Mouse (Mus musculus) thymus, adult 18-20 months (tissue): ENCODE results near the gene Zfp260.
A peak's percentile ranks its signal among the peaks of the same experiment; 100 is the strongest.

Experiments
- DNase-seq, 2 experiments: peaks; one replicate each; pipeline ENCODE4 v3.0.0; 2022; ENCODE audit warnings: mixed read lengths in 2 of 2

The Zfp260 gene

DNA sequence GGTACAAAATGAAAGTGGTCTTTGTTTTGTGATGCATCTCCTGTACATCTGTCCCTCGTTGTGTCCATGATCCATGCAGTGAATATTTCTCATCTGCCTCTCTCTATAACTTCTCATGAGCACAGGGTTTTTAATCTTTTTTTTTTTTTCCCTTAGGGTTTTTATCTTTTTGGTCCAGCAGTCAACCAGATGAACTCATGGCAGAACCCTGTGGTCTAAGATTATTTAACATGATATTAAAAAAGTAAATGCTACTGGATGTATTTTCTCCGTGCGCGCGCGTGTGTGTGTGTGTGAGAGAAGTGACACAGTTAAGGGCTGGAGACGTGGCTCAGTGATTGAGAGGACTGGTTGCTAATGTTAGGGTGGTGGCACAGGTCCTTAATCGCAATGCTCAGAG is 35.3 kb downstream of the Zfp260 start:
- DNase-seq = no peak

DNA sequence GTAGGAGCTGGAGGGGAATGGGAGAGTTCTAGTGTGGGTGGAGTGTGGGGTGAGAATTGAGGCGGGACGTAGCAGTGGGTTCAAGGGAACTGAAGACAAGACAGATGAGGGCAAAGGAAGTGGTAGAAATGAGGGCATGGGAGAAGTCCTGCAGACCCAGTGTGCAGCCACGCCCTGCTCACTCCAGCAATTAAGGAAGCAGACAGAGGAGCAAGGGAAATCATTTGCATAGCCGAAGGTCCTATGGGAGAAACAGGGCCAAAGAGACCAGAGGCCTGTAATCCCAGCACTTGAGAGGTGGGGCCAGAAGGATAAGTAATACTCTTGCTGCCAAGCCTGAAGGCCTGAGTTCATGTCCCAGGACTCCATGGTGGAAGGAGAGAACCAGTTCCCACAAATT is 37.8 kb downstream of the Zfp260 start:
- no peak for DNase-seq

DNA sequence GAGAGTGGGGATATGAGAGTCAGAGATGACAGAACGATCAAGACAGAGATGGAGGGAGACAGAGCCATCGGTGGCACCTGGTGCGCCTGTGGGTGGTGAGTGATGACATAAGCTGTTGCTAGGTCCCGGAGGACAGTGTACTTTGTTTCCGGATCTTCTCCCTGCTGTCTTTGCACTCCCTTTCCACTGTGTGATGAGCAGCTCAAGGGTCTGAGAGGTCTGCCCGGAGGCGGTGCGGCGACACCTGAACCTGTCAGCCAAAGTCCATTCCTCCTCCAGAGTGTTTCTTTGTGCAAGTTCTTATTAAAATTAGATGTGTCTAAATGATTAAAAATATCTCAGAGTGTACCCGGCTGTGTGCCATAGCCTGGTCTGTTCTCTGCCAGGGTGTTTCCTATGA is 42.2 kb downstream of the Zfp260 start:
- no peak for DNase-seq

DNA sequence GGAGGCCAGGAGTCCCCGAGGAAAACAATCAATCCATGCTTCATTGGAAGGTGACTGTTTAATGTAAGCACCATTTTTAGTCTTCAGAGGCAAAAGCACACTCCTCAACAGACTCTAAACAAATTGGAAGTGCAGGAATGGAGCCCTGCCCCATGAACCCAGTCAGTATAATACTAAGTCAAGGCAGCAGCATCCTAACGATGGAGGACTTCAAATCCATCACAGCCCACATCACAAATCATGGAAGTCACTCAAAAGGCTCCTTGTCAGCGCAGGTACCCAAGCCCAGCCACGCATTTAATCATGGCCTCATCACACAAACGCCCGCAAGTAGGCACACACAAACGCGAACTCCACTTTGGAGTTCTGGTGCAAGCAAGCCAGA is 48.6 kb downstream of the Zfp260 start:
- DNase-seq = no peak

DNA sequence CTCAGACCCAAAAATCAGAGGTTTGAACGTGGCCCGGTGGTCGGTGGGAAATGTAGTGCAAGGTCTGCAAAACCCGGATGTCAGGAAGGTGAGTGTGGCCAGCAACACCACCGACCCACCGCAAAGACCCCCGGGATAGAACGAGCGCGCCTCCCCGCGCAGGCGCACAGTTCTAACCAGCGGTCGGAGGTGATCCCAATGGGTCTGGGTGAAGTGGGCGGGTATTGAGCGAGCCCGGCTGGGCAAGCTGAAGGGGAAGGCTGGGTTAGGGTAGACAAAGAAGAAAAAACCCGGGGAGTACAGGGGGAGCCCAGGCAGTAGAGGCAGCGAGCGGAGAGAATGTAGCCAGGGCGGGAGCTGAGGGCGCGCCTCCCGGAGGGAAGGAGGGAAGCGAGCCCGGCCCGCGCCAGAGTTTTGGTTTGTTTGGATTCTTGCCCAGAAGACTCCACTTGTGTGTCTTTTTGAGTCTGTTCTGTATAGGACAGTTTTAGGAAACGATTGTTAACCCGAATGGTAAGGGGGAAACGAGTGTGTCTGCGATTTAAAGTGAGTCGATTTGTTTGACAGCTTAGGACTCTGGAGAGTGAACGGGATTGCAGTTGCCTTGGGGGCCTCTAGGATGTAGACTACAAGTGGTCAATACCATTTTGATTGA is 49.1 kb downstream of the Zfp260 start:
- peak; percentile 43 to 50 for DNase-seq

DNA sequence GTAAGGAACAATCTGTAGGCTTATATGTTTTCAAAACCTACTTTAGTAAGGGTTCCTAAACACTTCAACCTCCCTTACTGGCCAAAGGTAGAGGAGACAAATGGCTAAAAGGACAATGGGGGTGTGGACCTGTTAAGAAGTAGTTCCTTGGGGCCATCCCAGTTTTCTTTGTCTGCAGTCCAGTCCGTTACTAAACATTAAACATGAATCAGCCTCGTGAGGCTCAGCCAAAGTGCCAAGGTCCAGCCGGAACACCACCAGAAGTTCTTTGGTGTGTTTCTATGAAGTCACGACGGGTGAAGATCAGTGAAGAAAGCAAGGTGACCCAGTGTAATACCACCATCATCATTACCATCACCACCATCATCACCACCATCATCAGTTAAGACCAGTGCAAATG is 52.4 kb downstream of the Zfp260 start:
- DNase-seq = no peak

DNA sequence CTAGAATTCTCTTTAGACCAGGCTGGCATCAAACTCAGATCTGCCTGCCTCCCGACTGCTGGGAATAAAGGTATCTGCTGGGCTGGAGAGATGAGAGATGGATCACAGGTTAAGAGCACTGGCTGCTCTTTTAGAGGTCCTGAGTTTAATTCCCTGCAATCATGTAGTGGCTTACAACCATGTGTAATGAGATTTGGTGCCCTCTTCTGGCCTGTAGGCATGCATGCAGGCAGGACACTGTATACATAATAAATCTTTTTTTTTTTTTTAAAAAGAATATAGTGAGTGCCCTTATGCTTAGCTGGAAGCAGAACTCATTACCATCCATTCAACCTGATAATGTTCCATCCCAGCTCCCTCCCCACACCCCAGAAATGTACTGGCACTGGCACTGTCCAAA is 59.5 kb downstream of the Zfp260 start:
- DNase-seq = no peak

DNA sequence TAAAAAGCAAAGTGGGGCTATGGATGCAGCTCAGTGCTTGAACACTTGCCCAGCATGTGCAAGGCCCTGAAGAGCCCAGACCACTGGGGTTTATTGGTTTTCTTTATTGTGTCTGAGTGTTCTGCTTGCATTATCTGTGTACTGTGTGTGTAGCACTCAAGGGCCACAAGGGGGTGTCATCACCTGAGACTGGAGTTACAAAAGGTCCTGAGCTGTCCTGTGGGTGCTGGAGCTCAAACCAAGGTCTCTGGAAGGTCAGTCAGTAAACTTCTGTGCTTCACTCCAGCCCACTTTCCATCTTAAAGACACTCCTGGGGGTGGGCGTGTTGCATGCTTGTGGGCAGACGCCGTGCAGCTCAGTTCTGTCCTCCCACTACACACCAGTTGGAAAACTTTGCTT is 60.9 kb downstream of the Zfp260 start:
- no peak for DNase-seq
